Mouse (Mus musculus): ENCODE data around the gene Igsf23. TPM values are rescaled to one million over a fixed set of nuclear protein-coding genes. Genes with fewer than 3 reads are reported as not detected.

Igsf23 gene
- polyA plus RNA-seq (2012; rRNA removed): not detected in 2 replicates

DNA sequence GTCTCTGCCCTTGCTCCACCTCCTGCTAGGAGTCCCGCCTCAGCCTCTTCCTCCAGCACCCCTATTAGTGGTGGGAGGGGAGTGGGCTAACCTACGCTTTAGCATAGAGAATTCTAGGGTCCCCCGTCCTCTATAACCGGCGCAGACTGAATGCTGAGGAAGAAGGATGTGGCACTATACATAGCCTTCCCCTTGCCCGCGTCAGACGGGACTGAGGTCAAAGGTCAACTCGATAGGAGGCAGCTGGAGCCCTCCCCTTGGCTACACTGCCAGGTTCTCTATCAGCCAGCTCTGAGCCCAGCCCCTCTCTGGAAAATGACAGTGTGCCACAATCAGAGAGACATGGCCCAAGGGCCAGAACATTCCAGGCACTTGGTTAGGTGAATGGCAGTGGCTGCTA, at the start of gene Igsf23:
Gene Igsf23 (minus strand): TSS at position 168 of the 400 bp plus-strand sequence.

GRCm38 (mm10) chr7:19991165-19991564, 40.6 kb upstream of the Igsf23 start, which contains the start of gene Nlrp9b:
Gene Nlrp9b (plus strand): TSS chr7:19991465.

GRCm38 (mm10) chr7:19964985-19965579, 14.5 kb upstream of the Igsf23 start, which contains the start of gene Ceacam20:
Gene Ceacam20 (plus strand): TSS chr7:19965412.

DNA sequence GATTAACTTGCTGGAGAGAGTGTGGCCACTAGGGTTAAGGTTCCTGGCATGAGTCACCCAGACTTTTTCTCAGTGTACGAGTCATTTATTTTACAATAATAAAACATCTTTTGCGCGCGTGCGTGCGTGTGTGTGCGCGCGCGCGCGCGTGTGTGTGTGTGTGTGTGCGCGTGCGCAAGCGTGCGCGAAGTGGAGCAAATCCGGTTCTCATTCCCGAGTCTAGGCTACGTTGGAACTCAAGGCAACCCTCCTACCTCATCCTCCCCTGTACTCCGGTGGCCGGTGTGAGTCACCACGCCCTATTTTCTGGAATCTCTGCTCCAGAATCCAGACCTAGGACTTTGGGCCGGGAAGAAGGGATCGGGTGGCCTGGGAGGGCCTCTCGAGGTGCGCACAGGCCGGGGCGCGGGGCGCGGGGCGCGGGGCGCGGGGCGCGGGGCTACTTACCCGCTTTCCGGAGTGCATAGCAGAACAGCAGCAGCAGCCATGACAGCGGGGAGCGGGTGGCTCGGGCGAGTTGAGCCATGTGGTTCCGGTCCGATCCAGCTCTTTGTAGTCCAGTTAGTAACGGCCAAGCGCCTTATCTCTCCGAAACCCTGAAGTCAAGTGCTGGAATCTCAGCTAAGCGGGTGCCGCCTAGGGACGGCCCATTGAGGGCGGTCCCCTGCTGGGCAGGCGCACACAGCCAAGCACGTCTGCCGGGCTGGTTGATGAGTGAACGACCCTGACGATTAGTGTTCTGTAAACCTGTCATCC, 29.9 kb downstream of the Igsf23 start, which contains the start of gene Pvr:
Gene Pvr (minus strand): TSS at position 655 of the 756 bp plus-strand sequence.

DNA sequence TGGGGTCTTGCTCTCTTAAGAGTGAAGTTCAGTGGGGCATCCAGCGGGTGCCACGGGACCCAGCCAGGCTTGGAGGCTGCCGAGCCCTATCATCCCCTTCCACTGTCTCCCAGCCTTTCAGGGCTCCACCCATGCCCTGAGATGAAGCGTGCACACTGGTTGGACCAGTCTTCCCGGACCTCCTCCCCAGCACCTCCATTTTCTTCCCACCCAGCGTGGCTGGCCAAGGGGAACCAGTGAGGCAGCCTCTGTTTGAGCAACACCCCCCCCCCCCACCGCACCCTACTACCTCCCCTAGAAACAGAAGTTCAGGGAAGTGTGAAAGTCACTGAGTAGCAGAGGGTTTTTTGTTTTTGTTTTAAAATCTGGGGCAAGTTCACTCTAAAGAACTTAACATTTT, 62.7 kb downstream of the Igsf23 start, which contains the start of gene Ceacam19:
Gene Ceacam19 (minus strand): TSS at position 117 of the 400 bp plus-strand sequence.

Other genes starting within 250 kb of the Igsf23 start
- 100.0 and 101 TPM in 2 replicates for gene Tomm40, start 235.3 kb downstream of the Igsf23 start, polyA plus RNA-seq (2012; rRNA removed)
- gene Nectin2, start 200.3 kb downstream of the Igsf23 start, polyA plus RNA-seq (2012; rRNA removed): 36.1 and 40.6 TPM in 2 replicates
- 9.6 and 26.2 TPM in 2 replicates for gene Bcam, start 179.7 kb downstream of the Igsf23 start, polyA plus RNA-seq (2012; rRNA removed)
- 0.16 and 0.75 TPM in 2 replicates for gene Cblc, start 153.9 kb downstream of the Igsf23 start, polyA plus RNA-seq (2012; rRNA removed)
- 0.91 and 2.3 TPM in 2 replicates for gene Bcl3, start 128.0 kb downstream of the Igsf23 start, polyA plus RNA-seq (2012; rRNA removed)
- 10.0 and 11.8 TPM in 2 replicates for gene Gm19345, start 98.8 kb downstream of the Igsf23 start, polyA plus RNA-seq (2012; rRNA removed)
- gene Ceacam16, start 89.5 kb downstream of the Igsf23 start, polyA plus RNA-seq (2012; rRNA removed): 0.04 TPM in 1 of 2 replicates, not detected in the other
- 0.10 TPM in 1 of 2 replicates, not detected in the other for gene Ceacam19, start 62.8 kb downstream of the Igsf23 start, polyA plus RNA-seq (2012; rRNA removed)
- 8.5 and 11.6 TPM in 2 replicates for gene Pvr, start 29.6 kb downstream of the Igsf23 start, polyA plus RNA-seq (2012; rRNA removed)
- not detected in 2 replicates for gene Ceacam20, start 14.7 kb upstream of the Igsf23 start, polyA plus RNA-seq (2012; rRNA removed)
- gene Nlrp9b, start 40.7 kb upstream of the Igsf23 start, polyA plus RNA-seq (2012; rRNA removed): not detected in 2 replicates
- not detected in 2 replicates for gene Vmn1r91, start 148.9 kb upstream of the Igsf23 start, polyA plus RNA-seq (2012; rRNA removed)
- gene Gm16442, start 171.8 kb upstream of the Igsf23 start, polyA plus RNA-seq (2012; rRNA removed): not detected in 2 replicates
- not detected in 2 replicates for gene Vmn1r93, start 188.3 kb upstream of the Igsf23 start, polyA plus RNA-seq (2012; rRNA removed)
- gene Vmn1r94, start 217.6 kb upstream of the Igsf23 start, polyA plus RNA-seq (2012; rRNA removed): not detected in 2 replicates
- not detected in 2 replicates for gene Vmn1r95, start 243.0 kb upstream of the Igsf23 start, polyA plus RNA-seq (2012; rRNA removed)